Mouse (Mus musculus) myocyte (in vitro differentiated cells): ENCODE results near the gene Alox5ap.

Experiments
- CEBPB ChIP-seq: IDR thresholded peaks from 2 replicates; pipeline ENCODE4 v1.6.1; 2011; ENCODE audit warnings: mild to moderate bottlenecking, moderate library complexity; ENCODE audit not compliant: poor library complexity, insufficient read depth, severe bottlenecking
- MAX ChIP-seq: IDR thresholded peaks from one replicate; pipeline ENCODE4 v1.6.1; 2011; ENCODE audit warnings: low read depth, mild to moderate bottlenecking, control low read depth
- MYOG ChIP-seq, 3 experiments: IDR thresholded peaks; one replicate each; pipeline ENCODE4 v1.6.1; 2011; ENCODE audit warnings: control low read depth in 2 of 3, low read depth in 2 of 3, mild to moderate bottlenecking in 2 of 3; ENCODE audit not compliant: insufficient read length in 2 of 3, control insufficient read depth in 1 of 3, insufficient read depth in 1 of 3
- POLR2A ChIP-seq: IDR thresholded peaks from one replicate; pipeline ENCODE4 v1.6.1; 2011; ENCODE audit warnings: low read depth, mild to moderate bottlenecking, control low read depth, moderate library complexity; ENCODE audit not compliant: insufficient read length
- POLR2AphosphoS2 ChIP-seq: IDR thresholded peaks from one replicate; pipeline ENCODE4 v1.6.1; 2011; ENCODE audit warnings: low read depth, control low read depth; ENCODE audit not compliant: insufficient read length
- SRF ChIP-seq: IDR thresholded peaks from one replicate; pipeline ENCODE4 v1.6.1; 2011; ENCODE audit warnings: low read depth; ENCODE audit not compliant: control insufficient read depth, insufficient read length
- TCF12 ChIP-seq: IDR thresholded peaks from one replicate; pipeline ENCODE4 v1.6.1; 2011; ENCODE audit warnings: mild to moderate bottlenecking, control low read depth; ENCODE audit not compliant: poor library complexity, insufficient read depth, severe bottlenecking
- USF1 ChIP-seq: IDR thresholded peaks from one replicate; pipeline ENCODE4 v1.6.1; 2011; ENCODE audit warnings: low read depth, mild to moderate bottlenecking, control low read depth, moderate library complexity

DNA sequence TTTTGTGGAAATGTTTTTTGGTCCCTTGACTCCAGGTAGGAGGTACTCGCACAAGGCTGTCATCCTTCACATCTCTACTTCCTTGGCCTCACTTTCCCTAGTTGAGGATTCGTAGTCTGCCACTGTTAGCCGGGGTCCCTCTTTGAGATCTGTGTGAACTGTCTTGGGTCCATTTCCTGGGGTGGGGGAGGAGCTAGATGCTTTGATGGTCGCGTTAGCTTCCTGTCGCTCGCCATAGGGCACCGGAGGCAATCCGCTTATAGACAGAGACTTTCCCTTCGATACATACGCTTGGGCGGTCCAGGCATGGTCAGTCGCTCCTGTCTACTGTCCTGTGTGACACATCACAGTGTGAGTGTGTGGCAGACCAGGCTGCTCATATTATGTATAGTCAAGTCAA lies 60.2 kb downstream of the Alox5ap start:
- TF ChIP-seq POLR2A (no peak), MYOG (IDR thresholded peaks at IDR 0.05; ENCODE audit: control insufficient read depth in 1 of 3, insufficient read depth in 1 of 3, insufficient read length in 2 of 3, low read depth in 2 of 3) (no peak), CEBPB (no peak), TCF12 (no peak), SRF (no peak), POLR2AphosphoS2 (no peak), USF1 (no peak), MAX (no peak)
